Comparison of ENCODE assay signal across 8 mouse cellular contexts in the genomic region with DNA sequence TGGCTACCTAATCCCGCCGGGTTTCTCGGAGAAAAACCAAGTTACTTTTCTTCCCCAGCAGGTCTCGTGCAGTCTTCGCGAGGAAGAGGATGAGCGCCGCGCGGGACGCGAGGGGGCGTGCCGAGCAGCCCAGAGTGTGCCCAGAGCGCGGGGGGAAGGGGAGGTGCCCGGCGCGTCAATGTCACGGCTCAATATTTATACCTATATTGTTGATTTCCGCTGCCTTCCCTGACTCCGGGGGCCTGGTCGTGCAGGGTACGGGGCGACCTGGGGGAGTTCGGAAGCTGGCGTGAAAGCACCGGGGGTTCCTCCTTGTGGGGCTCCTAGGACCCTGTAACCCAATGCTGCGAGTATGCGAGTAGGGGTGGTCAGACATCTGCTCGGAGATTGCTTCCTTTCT.
DNase-seq lines count a peak whose midpoint lies in the region; ATAC-seq and TF ChIP-seq lines count a peak whose summit lies in the region.

No protein-coding gene starts in this region.

- TF ChIP-seq CTCF in layer of hippocampus, adult 2 months (conservative IDR thresholded peaks at IDR 0.05), result no peak
- no peak for TF ChIP-seq CTCF in lung, postnatal 0 days (IDR thresholded peaks at IDR 0.05)

- H3K4me1 ChIP-seq in embryonic facial prominence, embryonic 15.5 days, result peaks cover 23% of the 10 kb centered on the region
- H3K4me1 ChIP-seq in lung, postnatal 0 days (ENCODE audit: insufficient read depth, low read depth, low read length), result peaks cover 3% of the 10 kb centered on the region; the same call in 1 of the 2 replicates
- peaks cover 12% of the 10 kb centered on the region for H3K4me1 ChIP-seq in stomach, embryonic 16.5 days (ENCODE audit: control insufficient read depth, insufficient read depth, low read length)

- DNase-seq in layer of hippocampus, adult 2 months (ENCODE audit: low spot score in 2 of 2), result no peak
- DNase-seq in layer of hippocampus, adult 9-11 months, result no peak
- DNase-seq in T-cell, adult 2 months (ENCODE audit: low spot score), result peak; percentile 27
- DNase-seq in lung, postnatal 0 days (ENCODE audit: low spot score), result no peak
- DNase-seq in layer of hippocampus, adult 11-12 months (ENCODE audit: low spot score), result no peak

- H3K4me2 ChIP-seq in embryonic facial prominence, embryonic 15.5 days (replicated peaks), result peak overlapping the region; percentile 98
- H3K4me2 ChIP-seq in lung, postnatal 0 days (replicated peaks; ENCODE audit: low read depth, low read length), result peak overlapping the region; percentile 96
- peak overlapping the region; percentile 99 for H3K4me2 ChIP-seq in stomach, embryonic 16.5 days (ENCODE audit: low read depth, low read length)

- no peak overlapping the region for H3K27ac ChIP-seq in layer of hippocampus, adult 2 months
- no peak overlapping the region for H3K27ac ChIP-seq in embryonic facial prominence, embryonic 15.5 days (replicated peaks)
- H3K27ac ChIP-seq in lung, postnatal 0 days (ENCODE audit: low read length), result no peak overlapping the region
- no peak overlapping the region for H3K27ac ChIP-seq in stomach, embryonic 16.5 days (ENCODE audit: low read length)

- H3K9ac ChIP-seq in embryonic facial prominence, embryonic 15.5 days, result peak overlapping the region; percentile 23; the same call in 1 of the 2 replicates
- 0 out of 2 replicates have a peak overlapping the region, but pooled peaks have one; percentile 16 for H3K9ac ChIP-seq in lung, postnatal 0 days (replicated peaks; ENCODE audit: low read depth)
- H3K9ac ChIP-seq in stomach, embryonic 16.5 days (ENCODE audit: low read length), result peak overlapping the region; percentile 68

- no peak for TF ChIP-seq EP300 in lung, postnatal 0 days (IDR thresholded peaks at IDR 0.05)

- ATAC-seq in embryonic facial prominence, embryonic 15.5 days (ENCODE audit: insufficient number of reproducible peaks, low FRiP score, low TSS enrichment, low read depth), result peak; percentile 24; the same call in 1 of the 2 replicates
- peak; percentile 46 for ATAC-seq in inflammation-experienced regulatory T-cells, adult 6 months
- peak; percentile 38 for ATAC-seq in lung, postnatal 0 days
- ATAC-seq in stomach, embryonic 16.5 days (ENCODE audit: insufficient read depth, low FRiP score), result peak; percentile 51

- no peaks in the 10 kb centered on the region for H3K9me3 ChIP-seq in embryonic facial prominence, embryonic 15.5 days (replicated peaks)
- H3K9me3 ChIP-seq in lung, postnatal 0 days (ENCODE audit: low read length), result no peaks in the 10 kb centered on the region
- H3K9me3 ChIP-seq in stomach, embryonic 16.5 days (replicated peaks; ENCODE audit: control insufficient read depth, low read length), result no peaks in the 10 kb centered on the region

- H3K27me3 ChIP-seq in embryonic facial prominence, embryonic 15.5 days, result peaks cover 35% of the 10 kb centered on the region
- peaks cover 10% of the 10 kb centered on the region for H3K27me3 ChIP-seq in lung, postnatal 0 days (replicated peaks; ENCODE audit: insufficient read depth, low read length)
- peaks cover 27% of the 10 kb centered on the region for H3K27me3 ChIP-seq in stomach, embryonic 16.5 days (ENCODE audit: control insufficient read depth, insufficient read depth, low read length)

- no peaks in the 10 kb centered on the region for H3K36me3 ChIP-seq in embryonic facial prominence, embryonic 15.5 days
- H3K36me3 ChIP-seq in lung, postnatal 0 days (ENCODE audit: insufficient read depth, low read length), result no peaks in the 10 kb centered on the region
- no peaks in the 10 kb centered on the region for H3K36me3 ChIP-seq in stomach, embryonic 16.5 days (ENCODE audit: control insufficient read depth, insufficient read depth, low read length)

- H3K4me3 ChIP-seq in layer of hippocampus, adult 2 months, result peak overlapping the region; percentile 59
- peak overlapping the region; percentile 57 for H3K4me3 ChIP-seq in embryonic facial prominence, embryonic 15.5 days (replicated peaks)
- peak overlapping the region; percentile 64 for H3K4me3 ChIP-seq in lung, postnatal 0 days (ENCODE audit: low read depth, low read length)
- peak overlapping the region; percentile 68 for H3K4me3 ChIP-seq in stomach, embryonic 16.5 days (replicated peaks; ENCODE audit: low read length)

- under 1% methylated on average over 31 of the region's 31 CpGs for WGBS in embryonic facial prominence, embryonic 15.5 days
- WGBS in lung, postnatal 0 days, result under 1% methylated on average over 31 of the region's 31 CpGs
- 1% methylated on average over 31 of the region's 31 CpGs for WGBS in stomach, embryonic 16.5 days

Comparison
In these comparisons a context has a peak if more than half of its experiments do, and no peak if none do; other contexts are left out.
1. H3K9ac ChIP-seq: peak in every context shown above with its lines; median percentile 68 in stomach, embryonic 16.5 days; 23 in embryonic facial prominence, embryonic 15.5 days; 16 in lung, postnatal 0 days.